Mouse (Mus musculus) cortical plate, adult 2 months (tissue): ENCODE measurements around the gene Cx3cr1.

Experiments used
- CTCF ChIP-seq: fragments of 200-500 bp; IDR thresholded peaks from 2 replicates; pipeline ENCODE4 v1.5.1; 2011; ENCODE audit warnings: mild to moderate bottlenecking, control low read depth, low read length; ENCODE audit not compliant: insufficient read depth; ENCODE audit errors: extremely low read depth
- POLR2A ChIP-seq: fragments of 200-500 bp; IDR thresholded peaks from 2 replicates; pipeline ENCODE4 v1.6.1; 2011; ENCODE audit warnings: mild to moderate bottlenecking, low read length, control low read depth; ENCODE audit not compliant: insufficient read depth; ENCODE audit errors: extremely low read depth

GRCm38 (mm10) chr9:119994207-119994606, 75.5 kb downstream of the Cx3cr1 start:
- TF ChIP-seq POLR2A (no peak), CTCF (no peak)
